Mouse (Mus musculus) hindbrain, embryonic 11.5 days (tissue): ENCODE data around the gene Actg1. TPM values are rescaled to one million over a fixed set of nuclear protein-coding genes. Genes with fewer than 3 reads are reported as not detected.

Experiments used
- ATAC-seq: fragments of 200-750 bp; cut with Nextera tagmentation; 2 replicates; pipeline ENCODE4 v1.8.0; 2017; ENCODE audit warnings: mild to moderate bottlenecking, moderate TSS enrichment, moderate library complexity; ENCODE audit not compliant: low FRiP score
- DNase-seq: peaks from one replicate; pipeline ENCODE4 v3.0.0-alpha.2; 2015; ENCODE audit warnings: low spot score
- H3K27ac ChIP-seq: fragments of 300-500 bp; sonication (generic); 2 replicates; pipeline ENCODE4 v1.5.1; 2014; ENCODE audit warnings: mild to moderate bottlenecking, low read depth, low read length
- H3K27me3 ChIP-seq: fragments of 300-500 bp; sonication (generic); 2 replicates; pipeline ENCODE4 v1.6.1; 2014; ENCODE audit warnings: mild to moderate bottlenecking, low read length, moderate library complexity, mixed read lengths; ENCODE audit not compliant: control insufficient read depth, insufficient read depth
- H3K36me3 ChIP-seq: fragments of 300-500 bp; sonication (generic); 2 replicates; pipeline ENCODE4 v1.6.1; 2014; ENCODE audit warnings: mild to moderate bottlenecking, low read length, moderate library complexity, mixed read lengths; ENCODE audit not compliant: control insufficient read depth, insufficient read depth
- H3K4me1 ChIP-seq: fragments of 300-500 bp; sonication (generic); replicated peaks from 2 replicates; pipeline ENCODE4 v1.6.1; 2014; ENCODE audit warnings: low read length, mixed read lengths; ENCODE audit not compliant: control insufficient read depth, insufficient read depth
- H3K4me2 ChIP-seq: fragments of 300-500 bp; sonication (generic); replicated peaks from 2 replicates; pipeline ENCODE4 v1.6.1; 2014; ENCODE audit warnings: mild to moderate bottlenecking, low read depth, low read length
- H3K4me3 ChIP-seq: fragments of 300-500 bp; sonication (generic); 2 replicates; pipeline ENCODE4 v1.5.1; 2014; ENCODE audit warnings: low read depth, low read length
- H3K9ac ChIP-seq: fragments of 300-500 bp; sonication (generic); 2 replicates; pipeline ENCODE4 v1.6.1; 2014; ENCODE audit warnings: low read depth, low read length
- H3K9me3 ChIP-seq: fragments of 300-500 bp; sonication (generic); 2 replicates; pipeline ENCODE4 v1.6.1; 2016; ENCODE audit warnings: low read length; ENCODE audit not compliant: control insufficient read depth
- whole genome bisulfite sequencing: fragments of 180-500 bp; shearing (Covaris S2); extraction: QIAGEN DNeasy Blood & Tissue Kit; methylation state at CpG from one replicate; pipeline ENCODE4 v1.1.7; 2014; 5-methylcytosine and 5-hydroxymethylcytosine counted together
- polyA plus RNA-seq: library from polyadenylated mRNA; unstranded; fragments of >200 nt; fragmentation: Nextera tagmentation; extraction: Ambion mirVana; gene quantifications from 2 replicates; pipeline ENCODE4 v1.2.1, GENCODE M21; 2014

Actg1 gene
- polyA plus RNA-seq, 1 experiment from 2014 or later: 3,592 TPM

- no peak overlapping the region for H3K27ac ChIP-seq
- no peak overlapping the region for H3K9ac ChIP-seq
- no peaks in the 10 kb centered on the region for H3K36me3 ChIP-seq
- H3K4me2 ChIP-seq: peak overlapping the region; percentile 85; the same call in 1 of the 2 replicates
- 0 out of 2 replicates have a peak, but pooled peaks cover 4% of the 10 kb centered on the region for H3K27me3 ChIP-seq
- no peak overlapping the region for H3K4me3 ChIP-seq
- H3K4me1 ChIP-seq: peaks cover 19% of the 10 kb centered on the region
- DNase-seq (no peak), ATAC-seq (no peak)
- WGBS: 52% methylated on average over 11 of the region's 12 CpGs
- no peaks in the 10 kb centered on the region for H3K9me3 ChIP-seq
Observed at GRCm38 (mm10) chr11:120306366-120307131, 41.8 kb downstream of the Actg1 start.

- Histone ChIP-seq H3K27me3 (0 out of 2 replicates have a peak, but pooled peaks cover 4% of the 10 kb centered on the region), H3K27ac (peak overlapping the region; percentile 77), H3K9ac (peak overlapping the region; percentile 64), H3K4me3 (peak overlapping the region; percentile 34), H3K9me3 (no peaks in the 10 kb centered on the region), H3K4me2 (peak overlapping the region; percentile 85), H3K36me3 (no peaks in the 10 kb centered on the region), H3K4me1 (peaks cover 16% of the 10 kb centered on the region)
- WGBS: 25% methylated on average over 15 of the region's 15 CpGs
- DNase-seq (no peak), ATAC-seq (no peak)
Observed at GRCm38 (mm10) chr11:120305535-120306365, 42.6 kb downstream of the Actg1 start.

GRCm38 (mm10) chr11:120304886-120305534 lies 43.3 kb downstream of the Actg1 start:
- Histone ChIP-seq H3K4me2 (peak overlapping the region; percentile 85), H3K9me3 (no peaks in the 10 kb centered on the region), H3K4me1 (peaks cover 16% of the 10 kb centered on the region), H3K9ac (peak overlapping the region; percentile 65), H3K36me3 (no peaks in the 10 kb centered on the region), H3K27me3 (0 out of 2 replicates have a peak, but pooled peaks cover 4% of the 10 kb centered on the region), H3K27ac (peak overlapping the region; percentile 79), H3K4me3 (peak overlapping the region; percentile 34)
- peak; percentile 95 for ATAC-seq
- WGBS: 0% methylated on average over 49 of the region's 53 CpGs
- peak; percentile 99 for DNase-seq

- peak overlapping the region; percentile 79 for H3K27ac ChIP-seq
- H3K36me3 ChIP-seq: no peaks in the 10 kb centered on the region
- 0 out of 2 replicates have a peak, but pooled peaks cover 4% of the 10 kb centered on the region for H3K27me3 ChIP-seq
- peaks cover 16% of the 10 kb centered on the region for H3K4me1 ChIP-seq
- no peak overlapping the region; the same call in 1 of the 2 replicates for H3K4me2 ChIP-seq
- ATAC-seq (no peak), DNase-seq (no peak)
- H3K4me3 ChIP-seq: no peak overlapping the region; the same call in 1 of the 2 replicates
- H3K9ac ChIP-seq: no peak overlapping the region
- WGBS: 37% methylated on average over 5 of the region's 5 CpGs
- no peaks in the 10 kb centered on the region for H3K9me3 ChIP-seq
Observed at GRCm38 (mm10) chr11:120304350-120304694, 44.0 kb downstream of the Actg1 start.

- Histone ChIP-seq H3K27ac (peak overlapping the region; percentile 79), H3K9me3 (no peaks in the 10 kb centered on the region), H3K4me1 (peaks cover 16% of the 10 kb centered on the region), H3K9ac (no peak overlapping the region), H3K4me2 (no peak overlapping the region), H3K36me3 (no peaks in the 10 kb centered on the region), H3K4me3 (no peak overlapping the region), H3K27me3 (0 out of 2 replicates have a peak, but pooled peaks cover 4% of the 10 kb centered on the region)
- ATAC-seq (no peak), DNase-seq (no peak)
- 91% methylated on average over 21 of the region's 21 CpGs for WGBS
Observed at GRCm38 (mm10) chr11:120303559-120304349, 44.6 kb downstream of the Actg1 start.

- Histone ChIP-seq H3K27me3 (0 out of 2 replicates have a peak, but pooled peaks cover 4% of the 10 kb centered on the region), H3K4me2 (no peak overlapping the region), H3K27ac (0 out of 2 replicates have a peak overlapping the region, but pooled peaks have one; percentile 24), H3K4me3 (no peak overlapping the region), H3K36me3 (no peaks in the 10 kb centered on the region), H3K9me3 (no peaks in the 10 kb centered on the region), H3K4me1 (peaks cover 14% of the 10 kb centered on the region), H3K9ac (no peak overlapping the region)
- WGBS: 86% methylated on average over 9 of the region's 9 CpGs
- ATAC-seq: no peak
- DNase-seq: no peak
Observed at GRCm38 (mm10) chr11:120303119-120303518, 45.2 kb downstream of the Actg1 start.

GRCm38 (mm10) chr11:120299484-120299883 lies 48.9 kb downstream of the Actg1 start:
- 65% methylated on average over 5 of the region's 5 CpGs for WGBS
- no peak for DNase-seq
- no peak for ATAC-seq
- Histone ChIP-seq H3K36me3 (no peaks in the 10 kb centered on the region), H3K9me3 (no peaks in the 10 kb centered on the region), H3K27ac (no peak overlapping the region), H3K4me1 (peaks cover 24% of the 10 kb centered on the region), H3K27me3 (0 out of 2 replicates have a peak, but pooled peaks cover 4% of the 10 kb centered on the region), H3K4me3 (no peak overlapping the region), H3K9ac (no peak overlapping the region), H3K4me2 (no peak overlapping the region)
